Mouse (Mus musculus): ENCODE data around the gene Cnih2. TPM values are rescaled to one million over a fixed set of nuclear protein-coding genes. Genes with fewer than 3 reads are reported as not detected.
A peak's percentile ranks its signal among the peaks of the same experiment; 100 is the strongest.

Cnih2 gene
- polyA plus RNA-seq, 1 experiment from 2014 or later, result 168 TPM

- Histone ChIP-seq H3K9ac (peak overlapping the region; percentile 29; the same call in 1 of the 2 replicates), H3K4me2 (peak overlapping the region; percentile 66), H3K4me1 (peaks cover 47% of the 10 kb centered on the region), H3K27me3 (peaks cover 47% of the 10 kb centered on the region), H3K36me3 (replicated peaks) (no peaks in the 10 kb centered on the region), H3K27ac (peak overlapping the region; percentile 87), H3K9me3 (no peaks in the 10 kb centered on the region), H3K4me3 (replicated peaks) (peak overlapping the region; percentile 42)
- ATAC-seq (ENCODE audit: low FRiP score), result peak; percentile 28
- WGBS, result 4% methylated on average over 20 of the region's 20 CpGs
Observed at GRCm38 (mm10) chr19:5072389-5073019, 25.8 kb downstream of the Cnih2 start.

GRCm38 (mm10) chr19:5071545-5072369 is 26.6 kb downstream of the Cnih2 start:
- H3K9ac ChIP-seq, result peak overlapping the region; percentile 51
- no peaks in the 10 kb centered on the region for H3K9me3 ChIP-seq
- H3K4me1 ChIP-seq, result peaks cover 54% of the 10 kb centered on the region
- no peaks in the 10 kb centered on the region for H3K36me3 ChIP-seq (replicated peaks)
- peaks cover 54% of the 10 kb centered on the region for H3K27me3 ChIP-seq
- peak; percentile 88 for ATAC-seq (ENCODE audit: low FRiP score)
- peak overlapping the region; percentile 87 for H3K27ac ChIP-seq
- H3K4me2 ChIP-seq, result peak overlapping the region; percentile 66
- H3K4me3 ChIP-seq (replicated peaks), result peak overlapping the region; percentile 42
- WGBS, result under 1% methylated on average over 40 of the region's 40 CpGs

GRCm38 (mm10) chr19:5071077-5071476 is 27.2 kb downstream of the Cnih2 start:
- Histone ChIP-seq H3K9me3 (no peaks in the 10 kb centered on the region), H3K27ac (peak overlapping the region; percentile 87), H3K4me1 (peaks cover 54% of the 10 kb centered on the region), H3K4me3 (replicated peaks) (peak overlapping the region; percentile 42), H3K9ac (peak overlapping the region; percentile 51), H3K4me2 (peak overlapping the region; percentile 66), H3K36me3 (replicated peaks) (no peaks in the 10 kb centered on the region), H3K27me3 (peaks cover 61% of the 10 kb centered on the region)
- no peak for ATAC-seq (ENCODE audit: low FRiP score)
- 5% methylated on average over 11 of the region's 11 CpGs for WGBS

GRCm38 (mm10) chr19:5069978-5070377 is 28.3 kb downstream of the Cnih2 start:
- WGBS, result 89% methylated on average over 7 of the region's 7 CpGs
- Histone ChIP-seq H3K36me3 (replicated peaks) (no peaks in the 10 kb centered on the region), H3K9me3 (no peaks in the 10 kb centered on the region), H3K4me1 (peaks cover 54% of the 10 kb centered on the region), H3K27me3 (peaks cover 66% of the 10 kb centered on the region), H3K4me2 (0 out of 2 replicates have a peak overlapping the region, but pooled peaks have one; percentile 17), H3K9ac (no peak overlapping the region), H3K4me3 (replicated peaks) (no peak overlapping the region; the same call in 1 of the 2 replicates), H3K27ac (no peak overlapping the region)
- no peak for ATAC-seq (ENCODE audit: low FRiP score)

DNA sequence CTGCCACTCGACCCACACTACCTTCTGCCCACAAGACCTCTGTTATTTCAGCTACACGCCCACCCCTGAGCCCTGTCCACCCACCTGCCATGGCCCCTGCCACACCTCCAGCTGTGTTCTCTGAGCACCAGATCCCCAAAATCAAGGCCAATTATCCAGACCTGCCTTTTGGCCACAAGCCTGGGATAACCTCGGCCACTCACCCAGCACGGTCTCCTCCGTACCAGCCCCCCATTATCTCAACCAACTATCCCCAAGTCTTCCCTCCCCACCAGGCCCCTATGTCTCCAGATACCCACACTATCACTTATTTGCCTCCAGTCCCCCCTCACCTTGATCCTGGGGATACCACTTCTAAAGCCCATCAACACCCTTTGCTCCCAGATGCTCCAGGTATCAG is 28.8 kb downstream of the Cnih2 start:
- Histone ChIP-seq H3K27me3 (peaks cover 68% of the 10 kb centered on the region), H3K4me3 (replicated peaks) (no peak overlapping the region), H3K27ac (no peak overlapping the region), H3K9ac (no peak overlapping the region), H3K36me3 (replicated peaks) (no peaks in the 10 kb centered on the region), H3K9me3 (no peaks in the 10 kb centered on the region), H3K4me1 (peaks cover 54% of the 10 kb centered on the region), H3K4me2 (peak overlapping the region; percentile 11; the same call in 1 of the 2 replicates)
- no peak for ATAC-seq (ENCODE audit: low FRiP score)
- 88% methylated on average over 5 of the region's 5 CpGs for WGBS

- peaks cover 69% of the 10 kb centered on the region for H3K27me3 ChIP-seq
Observed at GRCm38 (mm10) chr19:5068570-5069234, 29.6 kb downstream of the Cnih2 start.

GRCm38 (mm10) chr19:5067867-5068569 is 30.3 kb downstream of the Cnih2 start, which contains the start of gene Cd248:
Gene Cd248, plus strand, starts transcription at chr19:5068078.
- H3K36me3 ChIP-seq (replicated peaks), result no peaks in the 10 kb centered on the region
- peak; percentile 18 for ATAC-seq (ENCODE audit: low FRiP score)
- WGBS, result 1% methylated on average over 44 of the region's 56 CpGs
- H3K9ac ChIP-seq, result peak within 1 kb of the TSS; percentile 61
- H3K4me3 ChIP-seq (replicated peaks), result peak within 1 kb of the TSS; percentile 46
- peak within 1 kb of the TSS; percentile 26 for H3K27ac ChIP-seq
- no peaks in the 10 kb centered on the region for H3K9me3 ChIP-seq
- H3K4me1 ChIP-seq, result peaks cover 53% of the 10 kb centered on the region
- peak within 1 kb of the TSS; percentile 85 for H3K4me2 ChIP-seq
- peaks cover 69% of the 10 kb centered on the region for H3K27me3 ChIP-seq

More at GRCm38 (mm10) chr19:5068570-5069234, 29.6 kb downstream of the Cnih2 start:
- WGBS, result 45% methylated on average over 21 of the region's 21 CpGs
- Histone ChIP-seq H3K9ac (peak overlapping the region; percentile 61), H3K27ac (0 out of 2 replicates have a peak overlapping the region, but pooled peaks have one; percentile 3), H3K4me3 (replicated peaks) (peak overlapping the region; percentile 46), H3K9me3 (no peaks in the 10 kb centered on the region), H3K4me2 (peak overlapping the region; percentile 85), H3K36me3 (replicated peaks) (no peaks in the 10 kb centered on the region), H3K4me1 (peaks cover 54% of the 10 kb centered on the region)
- no peak for ATAC-seq (ENCODE audit: low FRiP score)

GRCm38 (mm10) chr19:5067040-5067799 is 31.1 kb downstream of the Cnih2 start:
- H3K27me3 ChIP-seq, result peaks cover 75% of the 10 kb centered on the region
- 14% methylated on average over 15 of the region's 15 CpGs for WGBS
- H3K4me2 ChIP-seq, result peak overlapping the region; percentile 85
- H3K4me3 ChIP-seq (replicated peaks), result peak overlapping the region; percentile 46
- H3K9ac ChIP-seq, result peak overlapping the region; percentile 61; the same call in 1 of the 2 replicates
- no peaks in the 10 kb centered on the region for H3K9me3 ChIP-seq
- peaks cover 45% of the 10 kb centered on the region for H3K4me1 ChIP-seq
- H3K36me3 ChIP-seq (replicated peaks), result no peaks in the 10 kb centered on the region
- no peak for ATAC-seq (ENCODE audit: low FRiP score)
- H3K27ac ChIP-seq, result peak overlapping the region; percentile 26

DNA sequence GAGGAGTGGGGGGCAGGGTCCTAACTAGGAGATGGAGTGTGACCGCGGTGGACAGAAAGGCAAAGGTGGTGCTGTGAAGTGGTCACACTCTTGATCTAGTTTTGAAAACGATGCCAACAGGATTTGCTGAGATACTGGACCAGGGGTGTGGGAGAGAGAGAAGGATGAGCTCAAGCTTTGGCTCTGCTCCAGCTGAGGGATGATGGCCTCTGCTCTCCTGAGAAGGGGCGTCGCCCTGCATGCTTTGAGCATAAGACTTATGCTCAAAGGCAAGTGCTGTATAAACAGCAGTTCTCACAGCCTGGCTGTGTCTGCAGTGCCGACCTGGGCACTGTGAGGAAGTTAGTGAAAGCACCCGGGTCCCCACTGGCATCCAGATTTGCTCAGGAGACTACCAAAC is 33.2 kb downstream of the Cnih2 start:
- ATAC-seq (ENCODE audit: low FRiP score), result no peak
- peaks cover 60% of the 10 kb centered on the region for H3K27me3 ChIP-seq
- no peak overlapping the region for H3K27ac ChIP-seq
- no peak overlapping the region for H3K4me2 ChIP-seq
- peaks cover 37% of the 10 kb centered on the region for H3K4me1 ChIP-seq
- no peaks in the 10 kb centered on the region for H3K36me3 ChIP-seq (replicated peaks)
- 73% methylated on average over 7 of the region's 7 CpGs for WGBS
- H3K9me3 ChIP-seq, result no peaks in the 10 kb centered on the region
- no peak overlapping the region for H3K9ac ChIP-seq
- no peak overlapping the region for H3K4me3 ChIP-seq (replicated peaks)

DNA sequence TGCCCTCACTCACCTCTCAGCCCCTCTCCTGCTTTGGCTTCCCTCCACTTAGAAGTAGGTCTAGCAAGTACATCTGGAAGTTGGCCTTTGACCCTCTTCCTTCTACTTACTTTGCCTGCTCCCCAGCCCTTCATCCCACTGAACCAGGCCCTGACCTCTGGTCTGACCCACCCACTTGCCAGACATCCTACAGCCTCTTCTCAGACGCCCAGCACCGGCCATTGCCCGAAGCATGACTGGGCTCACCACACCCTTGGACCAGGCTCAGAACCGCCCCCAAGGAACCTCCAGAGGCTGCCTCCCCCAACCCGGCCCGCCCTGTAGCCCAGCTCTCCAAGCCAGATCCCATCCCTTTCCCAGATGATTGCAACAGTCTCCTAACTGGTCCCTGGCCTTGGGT is 35.9 kb downstream of the Cnih2 start:
- Histone ChIP-seq H3K4me1 (peaks cover 37% of the 10 kb centered on the region), H3K4me3 (replicated peaks) (no peak overlapping the region), H3K9ac (no peak overlapping the region), H3K4me2 (no peak overlapping the region), H3K36me3 (replicated peaks) (no peaks in the 10 kb centered on the region), H3K27me3 (peaks cover 44% of the 10 kb centered on the region), H3K27ac (no peak overlapping the region), H3K9me3 (no peaks in the 10 kb centered on the region)
- no peak for ATAC-seq (ENCODE audit: low FRiP score)
- 92% methylated on average over 6 of the region's 6 CpGs for WGBS

- Histone ChIP-seq H3K9me3 (no peaks in the 10 kb centered on the region), H3K27ac (no peak overlapping the region), H3K27me3 (peaks cover 40% of the 10 kb centered on the region), H3K9ac (no peak overlapping the region), H3K4me2 (no peak overlapping the region), H3K4me1 (peaks cover 33% of the 10 kb centered on the region), H3K36me3 (replicated peaks) (no peaks in the 10 kb centered on the region), H3K4me3 (replicated peaks) (no peak overlapping the region)
- WGBS, result 81% methylated on average over 5 of the region's 5 CpGs
- no peak for ATAC-seq (ENCODE audit: low FRiP score)
Observed at GRCm38 (mm10) chr19:5062041-5062440, 36.3 kb downstream of the Cnih2 start.

Data from forebrain, embryonic 12.5 days (tissue).